Mouse (Mus musculus): ENCODE measurements around the gene Rnf44. TPM values are rescaled to one million over a fixed set of nuclear protein-coding genes. Genes with fewer than 3 reads are reported as not detected.

Rnf44 gene
- polyA plus RNA-seq, 1 experiment: 60.0 TPM

DNA sequence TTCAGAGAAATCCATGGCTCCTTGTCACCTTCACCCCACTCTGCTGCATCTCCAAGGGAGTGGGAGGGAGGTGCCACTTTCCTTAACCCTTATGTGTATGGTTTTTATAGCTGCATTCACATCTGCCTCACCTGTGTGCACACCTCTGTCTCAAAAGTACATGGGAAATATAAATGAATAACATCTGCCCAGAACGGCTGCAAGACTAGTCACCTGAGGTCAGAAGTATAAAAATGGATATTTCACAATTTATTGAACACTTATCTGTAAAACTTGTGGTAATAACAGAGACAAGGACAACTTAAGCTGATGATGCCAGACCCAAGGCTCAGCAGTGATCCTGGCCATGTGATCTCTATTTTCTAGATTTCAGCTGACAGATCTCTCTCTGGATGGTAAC is 29.2 kb downstream of the Rnf44 start:
- TF ChIP-seq CTCF (IDR thresholded peaks at IDR 0.05; ENCODE audit: control insufficient read depth, insufficient read depth, low read length) (no peak), POLR2A (IDR thresholded peaks at IDR 0.05; ENCODE audit: borderline replicate concordance, control insufficient read depth, low read depth, low read length) (no peak)
- Histone ChIP-seq H3K4me1 (ENCODE audit: control insufficient read depth, insufficient read depth, low read length) (no peaks in the 10 kb centered on the region), H3K4me3 (replicated peaks; ENCODE audit: control insufficient read depth, low read depth, low read length) (no peak overlapping the region), H3K27ac (ENCODE audit: control insufficient read depth, insufficient read depth, low read depth, low read length, poor library complexity) (no peak overlapping the region)
- 84% methylated on average over 1 of the region's 1 CpGs for WGBS

GRCm38 (mm10) chr13:54663999-54664398 is 29.7 kb downstream of the Rnf44 start:
- no peaks in the 10 kb centered on the region for H3K4me1 ChIP-seq (ENCODE audit: control insufficient read depth, insufficient read depth, low read length)
- no peak overlapping the region for H3K4me3 ChIP-seq (replicated peaks; ENCODE audit: control insufficient read depth, low read depth, low read length)
- WGBS: 92% methylated on average over 4 of the region's 4 CpGs
- TF ChIP-seq CTCF (IDR thresholded peaks at IDR 0.05; ENCODE audit: control insufficient read depth, insufficient read depth, low read length): no peak
- TF ChIP-seq POLR2A (IDR thresholded peaks at IDR 0.05; ENCODE audit: borderline replicate concordance, control insufficient read depth, low read depth, low read length): no peak
- H3K27ac ChIP-seq (ENCODE audit: control insufficient read depth, insufficient read depth, low read depth, low read length, poor library complexity): no peak overlapping the region

DNA sequence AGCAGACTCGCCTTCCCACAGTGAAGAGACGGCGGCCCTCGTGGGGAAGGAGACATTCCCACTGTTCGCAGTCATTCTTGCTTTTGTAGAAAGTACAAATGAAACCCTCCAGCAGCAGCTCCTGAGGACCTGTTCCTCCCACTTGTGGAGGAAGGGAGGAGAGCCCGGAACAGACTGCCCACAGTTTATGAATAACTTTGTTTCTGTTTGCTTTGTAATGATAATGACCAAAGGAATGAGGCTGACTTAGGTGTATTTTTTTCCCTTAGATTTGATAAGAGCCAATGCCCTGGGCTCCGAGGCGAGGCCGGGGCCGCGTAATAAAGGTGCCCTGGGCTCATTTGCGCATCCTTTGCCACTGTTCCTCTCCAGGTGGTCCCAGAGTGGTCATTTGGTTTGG is 32.3 kb downstream of the Rnf44 start:
- no peaks in the 10 kb centered on the region for H3K4me1 ChIP-seq (ENCODE audit: control insufficient read depth, insufficient read depth, low read length)
- H3K27ac ChIP-seq (ENCODE audit: control insufficient read depth, insufficient read depth, low read depth, low read length, poor library complexity): no peak overlapping the region
- TF ChIP-seq CTCF (IDR thresholded peaks at IDR 0.05; ENCODE audit: control insufficient read depth, insufficient read depth, low read length) (no peak), POLR2A (IDR thresholded peaks at IDR 0.05; ENCODE audit: borderline replicate concordance, control insufficient read depth, low read depth, low read length) (no peak)
- H3K4me3 ChIP-seq (replicated peaks; ENCODE audit: control insufficient read depth, low read depth, low read length): no peak overlapping the region
- 93% methylated on average over 12 of the region's 12 CpGs for WGBS

GRCm38 (mm10) chr13:54660877-54661276 is 32.8 kb downstream of the Rnf44 start:
- 81% methylated on average over 5 of the region's 5 CpGs for WGBS
- H3K4me1 ChIP-seq (ENCODE audit: control insufficient read depth, insufficient read depth, low read length): no peaks in the 10 kb centered on the region
- TF ChIP-seq CTCF (IDR thresholded peaks at IDR 0.05; ENCODE audit: control insufficient read depth, insufficient read depth, low read length): no peak
- no peak for TF ChIP-seq POLR2A (IDR thresholded peaks at IDR 0.05; ENCODE audit: borderline replicate concordance, control insufficient read depth, low read depth, low read length)

DNA sequence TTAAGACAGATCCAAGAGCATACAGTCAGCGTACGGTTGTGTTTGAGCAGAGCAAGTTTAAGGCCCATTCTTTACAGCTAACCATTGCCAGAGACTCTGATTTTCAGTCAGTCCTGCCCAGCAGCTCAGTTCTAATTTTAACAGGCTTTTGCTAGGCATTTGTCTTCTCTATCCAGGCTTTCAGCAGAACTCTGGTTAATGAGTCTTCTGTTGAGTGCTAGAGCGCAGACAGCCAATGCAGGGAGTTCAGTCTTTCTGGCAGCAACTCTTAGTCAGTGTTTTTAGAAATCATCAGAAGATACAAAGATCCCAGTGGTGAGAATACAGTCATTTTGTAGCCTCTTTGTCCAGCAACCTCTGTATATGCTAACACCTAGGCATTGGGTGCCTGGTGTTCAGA is 43.2 kb downstream of the Rnf44 start:
- no peaks in the 10 kb centered on the region; the same call in 1 of the 2 replicates for H3K4me1 ChIP-seq (ENCODE audit: control insufficient read depth, insufficient read depth, low read length)
- H3K27ac ChIP-seq (ENCODE audit: control insufficient read depth, insufficient read depth, low read depth, low read length, poor library complexity): no peak overlapping the region
- WGBS: over 99% methylated on average over 3 of the region's 3 CpGs
- H3K4me3 ChIP-seq (replicated peaks; ENCODE audit: control insufficient read depth, low read depth, low read length): no peak overlapping the region
- TF ChIP-seq CTCF (IDR thresholded peaks at IDR 0.05; ENCODE audit: control insufficient read depth, insufficient read depth, low read length): no peak
- TF ChIP-seq POLR2A (IDR thresholded peaks at IDR 0.05; ENCODE audit: borderline replicate concordance, control insufficient read depth, low read depth, low read length): no peak

More at GRCm38 (mm10) chr13:54660877-54661276, 32.8 kb downstream of the Rnf44 start:
- Histone ChIP-seq H3K4me3 (replicated peaks; ENCODE audit: control insufficient read depth, low read depth, low read length) (no peak overlapping the region), H3K27ac (ENCODE audit: control insufficient read depth, insufficient read depth, low read depth, low read length, poor library complexity) (no peak overlapping the region)

DNA sequence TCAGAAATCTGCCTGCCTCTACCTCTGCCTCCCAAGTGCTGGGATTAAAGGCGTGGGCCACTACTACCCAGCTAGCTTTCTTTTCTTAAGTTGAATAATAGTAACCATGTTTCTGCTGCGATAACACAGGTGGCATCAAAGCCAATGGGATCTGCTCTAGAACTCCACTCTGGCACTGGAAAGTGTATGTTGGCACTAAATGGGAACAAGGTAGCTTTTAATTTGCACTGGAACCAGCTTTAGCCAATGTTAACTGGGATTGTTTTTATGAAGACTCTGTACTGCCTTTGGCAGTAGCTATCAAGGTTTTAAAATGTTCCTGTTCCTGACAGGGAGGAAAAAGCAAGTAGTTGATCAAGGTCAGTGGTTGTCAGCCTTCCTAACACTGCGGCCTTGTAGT is 58.7 kb downstream of the Rnf44 start:
- TF ChIP-seq CTCF (IDR thresholded peaks at IDR 0.05; ENCODE audit: control insufficient read depth, insufficient read depth, low read length) (no peak), POLR2A (IDR thresholded peaks at IDR 0.05; ENCODE audit: borderline replicate concordance, control insufficient read depth, low read depth, low read length) (no peak)
- Histone ChIP-seq H3K4me3 (replicated peaks; ENCODE audit: control insufficient read depth, low read depth, low read length) (no peak overlapping the region), H3K4me1 (ENCODE audit: control insufficient read depth, insufficient read depth, low read length) (no peaks in the 10 kb centered on the region), H3K27ac (ENCODE audit: control insufficient read depth, insufficient read depth, low read depth, low read length, poor library complexity) (no peak overlapping the region)
- 93% methylated on average over 3 of the region's 3 CpGs for WGBS

DNA sequence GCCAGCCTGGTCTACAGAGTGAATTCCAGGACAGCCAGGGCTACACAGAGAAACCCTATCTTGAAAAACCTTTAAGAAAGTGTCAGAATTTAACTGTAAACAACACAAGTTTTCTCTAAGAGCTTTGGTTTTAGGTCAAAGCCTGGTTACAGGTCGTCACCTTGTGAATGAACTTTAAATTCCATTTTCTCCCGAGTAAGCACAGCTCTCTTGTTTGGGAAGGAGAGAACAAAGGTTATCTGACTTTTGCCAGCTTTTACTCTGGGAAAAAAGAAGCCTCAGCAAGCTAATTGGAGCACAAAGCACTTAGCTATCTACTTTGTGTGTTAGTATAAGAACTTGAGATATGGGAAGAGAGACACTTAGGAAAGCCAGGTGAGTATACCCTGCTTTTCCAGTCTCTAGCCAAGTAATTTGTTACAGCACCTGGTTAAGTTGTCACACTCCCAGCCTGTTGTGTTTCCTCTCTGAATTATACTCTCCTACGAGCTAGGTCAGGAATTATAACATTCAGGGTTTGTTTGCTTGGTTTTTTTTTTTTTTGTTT is 60.9 kb downstream of the Rnf44 start:
- 83% methylated on average over 3 of the region's 3 CpGs for WGBS
- no peaks in the 10 kb centered on the region for H3K4me1 ChIP-seq (ENCODE audit: control insufficient read depth, insufficient read depth, low read length)
- H3K4me3 ChIP-seq (replicated peaks; ENCODE audit: control insufficient read depth, low read depth, low read length): no peak overlapping the region
- no peak overlapping the region for H3K27ac ChIP-seq (ENCODE audit: control insufficient read depth, insufficient read depth, low read depth, low read length, poor library complexity)
- TF ChIP-seq CTCF (IDR thresholded peaks at IDR 0.05; ENCODE audit: control insufficient read depth, insufficient read depth, low read length) (no peak), POLR2A (IDR thresholded peaks at IDR 0.05; ENCODE audit: borderline replicate concordance, control insufficient read depth, low read depth, low read length) (no peak)

Other genes with a start within 250 kb of the Rnf44 start
- 10.7 and 17.6 TPM in 2 replicates for gene Thoc3, start 225.1 kb downstream of the Rnf44 start, polyA plus RNA-seq (2011; ENCODE audit: insufficient read depth, insufficient read length, low replicate concordance, missing spikeins)
- 3.2 and 4.2 TPM in 2 replicates for gene Simc1, start 190.1 kb downstream of the Rnf44 start, polyA plus RNA-seq (2011; ENCODE audit: insufficient read depth, insufficient read length, low replicate concordance, missing spikeins)
- 17.9 and 24.8 TPM in 2 replicates for gene 4833439L19Rik, start 128.5 kb downstream of the Rnf44 start, polyA plus RNA-seq (2011; ENCODE audit: insufficient read depth, insufficient read length, low replicate concordance, missing spikeins)
- gene Arl10, start 118.9 kb downstream of the Rnf44 start, polyA plus RNA-seq (2011; ENCODE audit: insufficient read depth, insufficient read length, low replicate concordance, missing spikeins): 6.0 and 6.2 TPM in 2 replicates
- gene Nop16, start 103.8 kb downstream of the Rnf44 start, polyA plus RNA-seq (2011; ENCODE audit: insufficient read depth, insufficient read length, low replicate concordance, missing spikeins): 9.5 and 16.1 TPM in 2 replicates
- 40.1 and 41.2 TPM in 2 replicates for gene Higd2a, start 103.7 kb downstream of the Rnf44 start, polyA plus RNA-seq (2011; ENCODE audit: insufficient read depth, insufficient read length, low replicate concordance, missing spikeins)
- gene Cltb, start 82.6 kb downstream of the Rnf44 start, polyA plus RNA-seq (2011; ENCODE audit: insufficient read depth, insufficient read length, low replicate concordance, missing spikeins): 19.8 TPM in 2 replicates
- gene Faf2, start 72.1 kb downstream of the Rnf44 start, polyA plus RNA-seq (2011; ENCODE audit: insufficient read depth, insufficient read length, low replicate concordance, missing spikeins): 14.6 and 26.3 TPM in 2 replicates
- gene Cdhr2, start 7.6 kb upstream of the Rnf44 start, polyA plus RNA-seq (2011; ENCODE audit: insufficient read depth, insufficient read length, low replicate concordance, missing spikeins): not detected in 2 replicates
- not detected in 2 replicates for gene Gprin1, start 56.0 kb upstream of the Rnf44 start, polyA plus RNA-seq (2011; ENCODE audit: insufficient read depth, insufficient read length, low replicate concordance, missing spikeins)
- gene Sncb, start 72.7 kb upstream of the Rnf44 start, polyA plus RNA-seq (2011; ENCODE audit: insufficient read depth, insufficient read length, low replicate concordance, missing spikeins): not detected in 2 replicates
- gene Eif4e1b, start 90.1 kb upstream of the Rnf44 start, polyA plus RNA-seq (2011; ENCODE audit: insufficient read depth, insufficient read length, low replicate concordance, missing spikeins): 3.1 TPM in 1 of 2 replicates, not detected in the other
- 11.8 and 12.0 TPM in 2 replicates for gene Tspan17, start 95.5 kb upstream of the Rnf44 start, polyA plus RNA-seq (2011; ENCODE audit: insufficient read depth, insufficient read length, low replicate concordance, missing spikeins)